Mouse (Mus musculus): ENCODE measurements around the gene Gtf3a. TPM values are rescaled to one million over a fixed set of nuclear protein-coding genes. Genes with fewer than 3 reads are reported as not detected.
A peak's percentile ranks its signal among the peaks of the same experiment; 100 is the strongest.

Gtf3a gene
- polyA plus RNA-seq, 1 experiment, result 75.9 TPM

DNA sequence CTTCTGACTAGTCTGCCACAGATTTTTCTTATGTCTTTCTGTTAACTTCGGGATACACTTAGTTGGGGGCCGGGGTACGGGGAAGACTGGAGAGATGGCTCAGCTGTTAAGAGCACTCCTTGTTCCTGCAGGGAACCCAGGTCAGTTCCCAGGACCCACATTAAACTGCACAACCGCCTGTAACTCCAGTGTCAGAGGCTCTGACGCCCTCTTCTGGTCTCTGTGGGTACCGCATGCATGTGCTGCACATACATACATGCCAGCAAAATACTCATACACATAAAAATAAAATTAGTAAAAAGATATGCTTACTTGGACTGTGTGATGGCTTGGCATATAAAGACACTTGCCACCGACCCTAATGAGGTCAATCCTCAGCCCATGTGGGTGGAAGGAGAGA, 48.4 kb downstream of the Gtf3a start:
- TF ChIP-seq CTCF (IDR thresholded peaks at IDR 0.05; ENCODE audit: low read depth, low read length) (no peak), POLR2A (IDR thresholded peaks at IDR 0.05; ENCODE audit: insufficient read depth, low read length) (no peak), EP300 (IDR thresholded peaks at IDR 0.05; ENCODE audit: insufficient read depth, low read depth, low read length) (no peak)
- Histone ChIP-seq H3K4me3 (ENCODE audit: low read depth, low read length) (no peak overlapping the region), H3K36me3 (ENCODE audit: control insufficient read depth, insufficient read depth, low read length, poor library complexity, severe bottlenecking) (no peaks in the 10 kb centered on the region), H3K9ac (ENCODE audit: low read depth, poor library complexity, severe bottlenecking) (no peak overlapping the region), H3K9me3 (replicated peaks; ENCODE audit: control insufficient read depth, insufficient read depth, low read length, poor library complexity, severe bottlenecking) (no peaks in the 10 kb centered on the region), H3K4me1 (ENCODE audit: control insufficient read depth, insufficient read depth, low read length) (no peaks in the 10 kb centered on the region), H3K27me3 (ENCODE audit: control insufficient read depth, insufficient read depth, low read length, poor library complexity, severe bottlenecking) (no peaks in the 10 kb centered on the region), H3K27ac (ENCODE audit: insufficient read depth, low read length) (no peak overlapping the region)

DNA sequence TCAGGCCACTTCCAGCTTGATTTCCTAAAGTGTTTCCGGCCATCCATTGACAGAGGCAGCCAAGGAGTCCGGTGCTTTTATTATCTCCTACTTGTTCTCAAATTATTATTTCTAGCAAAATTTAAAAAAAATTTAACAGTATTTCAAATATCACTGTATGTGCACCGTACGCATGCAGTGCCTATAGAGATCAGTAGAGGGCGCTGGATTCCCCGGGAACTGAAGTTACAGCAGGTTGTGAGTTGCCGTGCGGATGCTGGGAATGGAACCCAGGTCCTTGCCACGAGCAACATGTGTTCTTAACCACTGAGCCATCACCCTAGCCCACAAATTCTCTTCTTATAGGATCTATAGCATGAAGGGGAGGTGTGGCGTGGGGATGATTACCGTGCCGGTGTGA, 50.3 kb downstream of the Gtf3a start:
- no peaks in the 10 kb centered on the region for H3K27me3 ChIP-seq (ENCODE audit: control insufficient read depth, insufficient read depth, low read length, poor library complexity, severe bottlenecking)
- H3K9ac ChIP-seq (ENCODE audit: low read depth, poor library complexity, severe bottlenecking), result no peak overlapping the region
- TF ChIP-seq POLR2A (IDR thresholded peaks at IDR 0.05; ENCODE audit: insufficient read depth, low read length) (no peak), CTCF (IDR thresholded peaks at IDR 0.05; ENCODE audit: low read depth, low read length) (peak; percentile 37), EP300 (IDR thresholded peaks at IDR 0.05; ENCODE audit: insufficient read depth, low read depth, low read length) (no peak)
- H3K4me3 ChIP-seq (ENCODE audit: low read depth, low read length), result no peak overlapping the region
- no peak overlapping the region for H3K27ac ChIP-seq (ENCODE audit: insufficient read depth, low read length)
- no peaks in the 10 kb centered on the region for H3K36me3 ChIP-seq (ENCODE audit: control insufficient read depth, insufficient read depth, low read length, poor library complexity, severe bottlenecking)
- no peaks in the 10 kb centered on the region for H3K9me3 ChIP-seq (replicated peaks; ENCODE audit: control insufficient read depth, insufficient read depth, low read length, poor library complexity, severe bottlenecking)
- no peaks in the 10 kb centered on the region for H3K4me1 ChIP-seq (ENCODE audit: control insufficient read depth, insufficient read depth, low read length)

DNA sequence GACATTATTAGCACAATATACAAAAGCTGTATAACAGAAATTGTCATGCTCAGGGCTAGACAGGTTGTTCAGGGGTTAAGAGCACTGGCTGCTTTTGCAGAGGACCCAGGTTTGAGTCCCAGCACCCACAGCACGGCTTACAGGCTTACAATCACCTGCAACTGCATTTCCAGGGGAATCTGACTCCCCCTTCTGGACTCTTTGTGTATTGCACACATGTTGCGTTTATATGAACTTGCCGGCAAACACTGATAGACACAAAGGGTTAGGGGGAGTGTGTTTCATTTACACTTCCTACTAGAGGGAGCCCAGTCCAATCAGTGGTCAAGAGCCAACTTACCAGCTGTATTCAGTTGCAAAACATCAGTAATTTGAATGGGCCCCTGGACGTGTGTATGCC, 52.9 kb downstream of the Gtf3a start:
- no peaks in the 10 kb centered on the region for H3K27me3 ChIP-seq (ENCODE audit: control insufficient read depth, insufficient read depth, low read length, poor library complexity, severe bottlenecking)
- no peaks in the 10 kb centered on the region for H3K36me3 ChIP-seq (ENCODE audit: control insufficient read depth, insufficient read depth, low read length, poor library complexity, severe bottlenecking)
- H3K4me1 ChIP-seq (ENCODE audit: control insufficient read depth, insufficient read depth, low read length), result no peaks in the 10 kb centered on the region
- H3K27ac ChIP-seq (ENCODE audit: insufficient read depth, low read length), result no peak overlapping the region
- H3K4me3 ChIP-seq (ENCODE audit: low read depth, low read length), result no peak overlapping the region
- no peak for TF ChIP-seq EP300 (IDR thresholded peaks at IDR 0.05; ENCODE audit: insufficient read depth, low read depth, low read length)
- TF ChIP-seq CTCF (IDR thresholded peaks at IDR 0.05; ENCODE audit: low read depth, low read length), result peak; percentile 26
- no peak overlapping the region for H3K9ac ChIP-seq (ENCODE audit: low read depth, poor library complexity, severe bottlenecking)
- no peaks in the 10 kb centered on the region for H3K9me3 ChIP-seq (replicated peaks; ENCODE audit: control insufficient read depth, insufficient read depth, low read length, poor library complexity, severe bottlenecking)

DNA sequence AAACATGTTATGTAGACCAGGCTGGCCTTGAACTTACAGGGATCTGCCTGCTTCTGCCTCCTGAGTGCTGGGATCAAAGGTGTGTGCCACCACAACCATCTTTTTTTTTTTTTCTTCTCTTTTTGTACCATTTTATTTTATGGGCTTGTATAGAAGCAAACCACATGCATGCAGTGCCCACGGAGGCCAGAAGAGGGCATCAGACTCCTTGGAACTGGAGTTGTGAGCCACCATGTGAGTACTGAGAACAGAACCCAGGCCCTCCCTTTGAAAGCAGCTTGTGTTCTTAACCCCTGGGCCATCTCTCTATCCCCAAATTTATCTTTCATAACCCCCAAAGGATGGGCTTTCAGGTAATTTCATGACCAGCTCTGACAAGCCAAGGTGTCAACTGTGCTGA, 54.8 kb downstream of the Gtf3a start:
- no peak overlapping the region for H3K4me3 ChIP-seq (ENCODE audit: low read depth, low read length)
- H3K27me3 ChIP-seq (ENCODE audit: control insufficient read depth, insufficient read depth, low read length, poor library complexity, severe bottlenecking), result no peaks in the 10 kb centered on the region
- H3K9me3 ChIP-seq (replicated peaks; ENCODE audit: control insufficient read depth, insufficient read depth, low read length, poor library complexity, severe bottlenecking), result no peaks in the 10 kb centered on the region
- H3K9ac ChIP-seq (ENCODE audit: low read depth, poor library complexity, severe bottlenecking), result no peak overlapping the region
- H3K36me3 ChIP-seq (ENCODE audit: control insufficient read depth, insufficient read depth, low read length, poor library complexity, severe bottlenecking), result no peaks in the 10 kb centered on the region
- no peak for TF ChIP-seq EP300 (IDR thresholded peaks at IDR 0.05; ENCODE audit: insufficient read depth, low read depth, low read length)
- no peak for TF ChIP-seq POLR2A (IDR thresholded peaks at IDR 0.05; ENCODE audit: insufficient read depth, low read length)
- TF ChIP-seq CTCF (IDR thresholded peaks at IDR 0.05; ENCODE audit: low read depth, low read length), result peak; percentile 41
- no peak overlapping the region for H3K27ac ChIP-seq (ENCODE audit: insufficient read depth, low read length)
- no peaks in the 10 kb centered on the region for H3K4me1 ChIP-seq (ENCODE audit: control insufficient read depth, insufficient read depth, low read length)

Other genes with a start within 250 kb of the Gtf3a start
- gene Usp12, start 153.7 kb upstream of the Gtf3a start, polyA plus RNA-seq (2011; ENCODE audit: insufficient read depth, insufficient read length, low read depth, missing spikeins), result 45.5 and 57.2 TPM in 2 replicates
- gene Rpl21, start 115.8 kb upstream of the Gtf3a start, polyA plus RNA-seq (2011; ENCODE audit: insufficient read depth, insufficient read length, low read depth, missing spikeins), result 77.5 and 85.8 TPM in 2 replicates
- 3.2 and 3.8 TPM in 2 replicates for gene Rasl11a, start 103.6 kb upstream of the Gtf3a start, polyA plus RNA-seq (2011; ENCODE audit: insufficient read depth, insufficient read length, low read depth, missing spikeins)
- 14.7 and 16.5 TPM in 2 replicates for gene Mtif3, start 15.1 kb downstream of the Gtf3a start, polyA plus RNA-seq (2011; ENCODE audit: insufficient read depth, insufficient read length, low read depth, missing spikeins)
- gene Lnx2, start 127.9 kb downstream of the Gtf3a start, polyA plus RNA-seq (2011; ENCODE audit: insufficient read depth, insufficient read length, low read depth, missing spikeins), result 9.0 and 9.9 TPM in 2 replicates
- 149 and 155 TPM in 2 replicates for gene Polr1d, start 128.4 kb downstream of the Gtf3a start, polyA plus RNA-seq (2011; ENCODE audit: insufficient read depth, insufficient read length, low read depth, missing spikeins)
- gene Gsx1, start 240.0 kb downstream of the Gtf3a start, polyA plus RNA-seq (2011; ENCODE audit: insufficient read depth, insufficient read length, low read depth, missing spikeins), result not detected in 2 replicates